Mouse (Mus musculus) heart, adult 8-10 months (tissue): Measurements from ENCODE around the gene Sox5. TPM values are rescaled to one million over a fixed set of nuclear protein-coding genes. Genes with fewer than 3 reads are reported as not detected.

Experiments
- DNase-seq: peaks from one replicate; pipeline ENCODE4 v3.0.0; 2022; ENCODE audit warnings: low spot score
- total RNA-seq, 4 experiments: library from RNA; stranded (reverse); gene quantifications; 2 replicates each; pipeline ENCODE4 v1.2.4; 2022

Sox5 gene
- total RNA-seq, 4 experiments from 2014 or later = 1.1 to 3.1 (median 2.2) TPM

DNA sequence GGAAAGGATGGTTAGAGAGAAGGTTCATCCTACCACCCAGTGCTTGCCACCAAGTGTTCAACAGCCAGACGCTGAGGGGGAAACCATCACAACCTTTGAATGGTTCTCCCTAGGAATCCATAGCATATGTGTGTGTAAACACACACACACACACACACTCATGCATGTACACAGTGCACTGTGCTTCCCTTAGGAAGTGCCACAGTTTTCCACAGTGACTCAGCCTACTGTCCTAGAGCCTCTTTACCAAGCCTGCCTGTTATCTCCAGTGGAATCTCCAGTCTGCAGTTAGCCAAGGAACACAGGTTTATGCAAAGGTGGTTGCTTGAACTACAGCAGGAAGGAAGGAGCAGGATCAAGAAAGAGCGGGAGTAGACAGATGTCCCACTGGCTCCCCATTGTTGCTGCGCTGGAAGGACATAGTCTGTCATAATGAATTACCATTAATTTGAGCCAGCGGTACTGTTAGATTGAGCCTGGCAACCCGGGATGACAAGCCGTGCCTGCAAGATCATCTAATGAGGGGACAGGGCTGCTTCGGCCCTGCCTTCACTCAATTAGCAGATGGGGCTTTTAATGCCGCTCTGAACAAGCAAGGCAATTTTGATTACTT, 335.9 kb downstream of the Sox5 start:
- DNase-seq = no peak

DNA sequence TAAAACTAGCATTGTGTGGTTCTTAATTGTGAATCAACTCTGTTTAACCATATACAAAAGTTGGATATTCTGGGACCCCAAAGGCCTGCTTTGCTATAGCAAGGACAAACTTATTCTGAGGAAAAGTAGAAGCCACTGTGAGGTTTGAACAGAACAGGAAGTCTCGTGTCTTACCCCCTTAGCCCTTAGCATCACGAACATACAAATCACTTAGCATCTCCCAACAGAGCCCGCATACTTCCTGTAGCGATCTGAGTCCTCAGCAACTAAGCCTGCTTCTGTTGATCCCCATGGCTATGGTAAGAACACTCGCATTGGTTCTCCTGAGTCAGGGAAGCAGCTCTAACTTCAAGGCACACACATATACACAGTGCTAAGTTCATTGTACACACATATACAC, 337.4 kb downstream of the Sox5 start:
- DNase-seq = no peak

DNA sequence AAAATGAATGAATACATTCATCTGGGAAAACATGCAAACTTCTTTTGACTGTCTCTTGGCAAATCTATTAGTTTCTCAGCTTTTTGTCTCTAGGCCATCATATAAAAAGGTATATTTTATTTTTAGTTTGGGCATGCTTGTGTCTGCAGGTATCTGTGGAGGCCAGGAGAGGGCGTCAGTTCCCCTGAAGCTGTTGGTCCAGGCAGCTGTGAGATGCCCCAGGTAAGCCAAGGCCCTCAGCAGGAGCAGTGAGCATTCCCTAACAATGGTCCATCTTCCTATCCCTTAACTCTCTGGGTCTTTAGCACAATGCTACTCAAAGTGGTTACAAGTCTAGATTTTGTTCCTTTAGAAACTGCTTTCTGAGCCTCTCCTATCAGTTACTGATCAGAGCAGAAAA, 338.1 kb downstream of the Sox5 start:
- no peak for DNase-seq

DNA sequence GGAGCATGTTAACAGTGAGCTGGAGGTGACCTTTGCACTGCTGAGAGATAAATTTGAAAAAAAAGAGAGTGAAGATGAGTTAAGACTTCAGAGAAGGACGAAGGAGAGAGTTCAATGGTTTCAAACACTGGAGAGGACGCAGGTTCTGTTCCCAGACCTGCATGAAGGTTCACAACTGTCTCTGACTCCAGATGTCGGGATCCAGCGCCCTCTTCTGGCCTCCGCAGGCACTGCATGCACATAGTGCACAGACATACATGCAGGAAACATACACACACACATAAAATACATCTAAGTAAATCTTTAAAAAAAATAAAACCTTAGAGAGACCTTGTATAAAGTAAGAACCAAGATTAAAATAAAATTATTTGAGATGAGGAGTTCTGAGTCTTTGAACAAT, 352.5 kb downstream of the Sox5 start:
- no peak for DNase-seq

DNA sequence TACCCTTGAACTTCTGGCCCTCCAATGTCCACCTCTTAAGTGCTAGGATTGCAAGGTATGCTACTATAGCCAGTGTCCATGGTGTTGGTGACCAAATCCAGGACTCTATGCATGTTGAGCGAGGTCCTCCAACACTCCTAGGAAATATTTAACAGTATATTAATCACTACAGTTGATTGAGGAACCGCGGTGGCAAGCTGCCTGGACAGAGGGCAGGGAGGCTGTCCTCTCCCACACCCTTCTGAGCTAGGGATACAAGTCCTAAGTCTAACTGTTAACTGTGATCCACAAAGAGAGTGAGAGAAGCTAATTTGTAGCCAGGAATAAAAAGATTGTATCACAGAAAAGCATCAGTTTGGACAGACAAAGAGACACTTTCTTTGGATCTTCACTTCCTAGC, 373.7 kb downstream of the Sox5 start:
- no peak for DNase-seq

DNA sequence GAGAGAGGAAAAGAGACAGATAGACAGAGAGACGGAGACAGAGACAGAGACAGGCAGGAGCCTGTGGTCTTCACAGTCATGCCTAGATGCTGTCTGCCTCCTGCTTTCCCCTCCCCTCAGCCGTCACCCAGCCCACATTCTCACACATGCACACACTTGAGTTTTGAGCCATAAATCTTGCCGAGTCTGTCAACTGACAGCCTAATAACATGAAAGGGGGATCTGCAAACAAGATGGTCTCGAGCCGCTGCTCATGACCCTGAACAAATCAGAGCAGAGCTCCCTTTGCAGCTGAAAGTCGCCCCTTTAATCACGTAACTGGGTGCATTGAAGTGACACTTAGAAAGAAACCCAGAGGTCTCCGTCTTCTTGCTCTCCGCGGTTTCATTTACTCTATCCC, 383.7 kb downstream of the Sox5 start:
- no peak for DNase-seq

DNA sequence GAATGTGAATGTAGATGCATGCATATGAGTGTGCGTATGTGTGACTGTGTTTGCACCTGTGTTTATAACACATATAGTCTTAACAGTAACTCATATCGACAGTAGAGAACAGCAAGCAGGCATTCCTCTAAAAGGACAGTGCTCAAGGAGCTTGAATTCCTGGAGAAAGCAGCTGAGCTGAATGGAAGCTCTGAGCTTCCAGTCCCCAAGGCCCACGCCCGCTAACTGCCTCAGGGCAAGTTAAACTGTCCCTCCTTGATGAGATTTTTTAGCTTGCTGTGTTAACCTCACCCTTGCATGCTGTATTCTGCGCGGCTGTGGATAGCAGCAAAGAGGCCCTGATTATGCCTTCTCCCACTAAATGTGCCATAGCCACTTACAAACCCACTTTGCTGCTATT, 388.6 kb downstream of the Sox5 start:
- no peak for DNase-seq

DNA sequence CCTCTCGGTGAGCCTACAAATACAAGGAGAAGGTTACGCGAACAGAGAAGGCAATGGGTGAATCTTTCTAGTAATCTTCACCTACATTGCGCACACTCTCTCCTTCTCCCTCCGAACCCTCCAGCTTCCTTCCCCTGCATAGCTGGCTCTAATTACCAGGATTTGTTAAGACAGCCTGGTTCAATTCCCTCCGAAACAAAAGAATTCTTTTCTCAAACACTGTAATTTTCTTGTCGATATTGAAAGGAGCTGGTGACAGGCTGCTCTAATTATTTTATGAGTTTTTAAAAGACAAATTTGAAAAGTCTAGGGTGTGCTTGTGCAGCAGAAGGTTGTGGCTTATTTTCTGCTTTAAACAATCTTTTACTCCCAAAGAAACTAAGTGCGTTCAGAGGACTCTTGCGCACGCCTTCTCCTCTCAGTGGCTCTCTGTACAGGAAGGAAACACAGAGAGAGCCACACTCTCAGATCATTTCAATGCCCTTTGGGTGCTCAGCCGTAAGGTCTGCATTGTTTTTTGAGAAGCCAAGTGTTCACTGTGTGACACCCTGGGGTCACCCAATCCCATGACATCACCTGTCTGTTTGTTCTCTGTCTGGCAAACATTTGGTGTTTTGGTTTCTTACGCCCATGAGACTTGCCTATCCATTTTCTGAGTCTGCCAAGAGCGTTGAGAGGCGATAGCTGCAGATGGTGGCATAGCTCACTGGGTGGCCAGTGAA, 392.3 kb downstream of the Sox5 start:
- no peak for DNase-seq

DNA sequence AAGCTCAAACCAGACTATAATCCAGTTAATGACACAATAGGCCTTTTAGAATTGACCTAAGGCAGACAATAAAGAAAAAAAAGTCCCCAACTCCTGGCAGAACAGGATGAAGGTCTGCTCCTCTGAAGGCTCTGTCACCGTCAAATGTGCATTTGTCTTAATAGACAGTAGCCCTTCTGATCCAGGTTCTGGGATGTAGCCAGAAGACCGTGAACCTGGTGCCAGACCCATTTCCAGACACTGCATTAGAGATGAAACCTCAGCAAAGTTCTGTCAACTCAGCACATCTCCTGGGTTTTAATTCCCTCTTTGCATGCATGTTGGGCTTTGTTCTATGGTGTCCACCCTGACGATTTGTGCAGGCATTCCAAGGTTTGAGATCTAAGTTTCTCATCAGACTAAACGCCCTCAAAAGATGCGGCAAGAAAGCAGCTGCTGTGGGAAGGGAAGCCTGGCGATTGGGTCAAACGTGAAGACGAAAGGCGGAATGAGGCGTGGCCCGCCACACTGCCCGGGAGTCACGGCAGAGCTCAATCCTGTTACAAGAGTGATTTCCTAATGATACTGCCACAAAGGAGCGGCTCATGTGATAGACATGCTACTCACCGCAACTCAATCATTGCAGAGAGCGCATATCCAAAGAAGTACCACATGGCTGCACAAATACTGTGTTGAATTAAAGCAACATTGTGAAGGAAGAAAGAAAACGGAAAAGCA, 394.1 kb downstream of the Sox5 start:
- no peak for DNase-seq

DNA sequence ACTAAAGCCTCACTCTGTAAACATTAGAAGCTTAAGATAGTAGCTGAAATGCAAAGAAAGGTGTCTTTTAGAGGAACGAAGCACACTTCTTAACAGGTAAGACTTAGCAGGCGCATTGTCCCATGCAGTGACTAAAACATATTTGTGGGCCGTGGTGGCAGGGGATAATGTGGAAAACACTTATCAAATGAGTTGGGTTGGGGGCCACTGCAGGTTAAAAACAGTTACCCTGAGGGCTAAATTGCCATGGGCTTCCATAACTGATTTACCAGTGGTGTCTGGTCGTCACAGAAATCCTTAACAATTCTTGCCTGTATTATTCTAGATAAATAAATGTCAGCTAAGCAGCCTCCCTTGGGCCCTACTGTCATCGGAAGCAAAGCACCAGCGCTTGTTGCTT, 401.1 kb downstream of the Sox5 start:
- DNase-seq = no peak

DNA sequence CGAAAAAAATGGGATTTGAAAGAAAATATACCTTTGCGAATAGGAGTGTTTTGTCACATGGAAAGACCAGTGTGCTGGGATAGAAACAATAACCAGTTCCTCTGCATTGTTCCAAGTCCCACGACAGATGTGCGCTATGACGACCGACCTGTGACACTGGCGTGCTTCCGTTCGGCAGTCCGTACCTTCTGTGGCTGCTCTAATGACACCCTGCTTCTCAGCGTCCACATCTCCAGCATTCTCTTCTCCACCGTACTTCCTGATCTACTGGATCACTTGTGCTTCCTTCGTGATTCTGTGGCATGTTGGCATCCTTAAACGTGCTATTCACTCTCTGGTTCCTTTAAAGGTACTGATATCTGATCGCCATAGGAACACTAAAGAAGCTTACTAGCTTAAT, 401.6 kb downstream of the Sox5 start:
- no peak for DNase-seq

DNA sequence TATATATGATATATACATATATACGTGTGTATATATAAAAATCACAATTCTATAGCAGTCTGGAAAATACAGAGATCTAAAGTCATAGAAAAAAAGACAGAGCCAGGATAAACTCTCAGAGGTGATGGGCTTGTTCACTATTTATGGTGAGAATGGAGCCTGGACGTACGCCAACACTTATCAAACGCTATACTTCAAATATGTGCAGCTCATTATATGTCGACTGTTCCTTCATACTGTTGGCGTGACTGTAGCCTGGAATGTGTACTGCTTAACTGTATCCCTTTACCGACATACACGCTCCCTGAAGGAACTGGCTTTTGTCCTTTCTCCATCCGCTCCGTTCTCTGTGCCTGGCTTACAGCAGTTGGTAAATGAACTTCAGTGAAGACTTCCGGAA, 407.0 kb downstream of the Sox5 start:
- no peak for DNase-seq

DNA sequence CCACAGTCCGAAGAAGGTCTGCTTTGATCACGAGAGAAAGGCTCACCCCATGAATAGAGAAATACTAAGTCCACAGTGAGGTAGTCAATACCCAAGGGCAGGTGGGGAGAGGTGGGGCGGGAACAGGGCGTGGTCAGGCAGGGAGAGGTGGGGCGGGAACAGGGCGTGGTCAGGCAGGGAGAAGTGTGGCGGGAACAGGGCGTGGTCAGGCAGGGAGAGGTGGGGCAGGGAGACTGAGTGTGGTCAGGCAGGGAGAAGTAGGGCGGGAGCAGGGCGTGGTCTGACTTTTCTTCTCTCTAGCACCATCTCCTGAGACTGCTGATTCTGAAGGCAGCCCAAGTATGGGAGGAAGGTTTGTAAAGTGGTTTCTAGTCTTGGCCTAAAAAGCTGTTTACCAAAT, 411.1 kb downstream of the Sox5 start:
- no peak for DNase-seq

DNA sequence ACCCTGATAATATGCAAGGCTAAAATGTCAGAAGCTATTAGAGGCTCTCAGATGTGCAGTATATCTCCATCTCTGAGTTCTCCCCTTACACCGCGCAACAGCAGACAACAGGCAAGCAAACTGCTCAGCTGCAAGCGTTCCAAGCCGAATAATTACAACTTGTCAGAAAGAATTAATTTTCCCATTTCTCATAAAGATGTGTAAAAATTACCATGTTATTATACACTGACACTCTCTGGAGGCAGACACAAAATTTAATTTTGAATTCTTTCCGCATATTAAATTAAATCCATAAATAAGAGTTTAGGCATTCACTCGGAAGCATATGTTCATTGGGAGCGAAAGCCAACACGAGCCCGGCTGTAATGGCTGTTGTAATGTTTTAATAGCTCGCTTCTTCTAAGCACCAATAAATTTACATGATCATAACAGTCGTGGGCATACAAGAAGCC, 414.1 kb downstream of the Sox5 start:
- DNase-seq = no peak

DNA sequence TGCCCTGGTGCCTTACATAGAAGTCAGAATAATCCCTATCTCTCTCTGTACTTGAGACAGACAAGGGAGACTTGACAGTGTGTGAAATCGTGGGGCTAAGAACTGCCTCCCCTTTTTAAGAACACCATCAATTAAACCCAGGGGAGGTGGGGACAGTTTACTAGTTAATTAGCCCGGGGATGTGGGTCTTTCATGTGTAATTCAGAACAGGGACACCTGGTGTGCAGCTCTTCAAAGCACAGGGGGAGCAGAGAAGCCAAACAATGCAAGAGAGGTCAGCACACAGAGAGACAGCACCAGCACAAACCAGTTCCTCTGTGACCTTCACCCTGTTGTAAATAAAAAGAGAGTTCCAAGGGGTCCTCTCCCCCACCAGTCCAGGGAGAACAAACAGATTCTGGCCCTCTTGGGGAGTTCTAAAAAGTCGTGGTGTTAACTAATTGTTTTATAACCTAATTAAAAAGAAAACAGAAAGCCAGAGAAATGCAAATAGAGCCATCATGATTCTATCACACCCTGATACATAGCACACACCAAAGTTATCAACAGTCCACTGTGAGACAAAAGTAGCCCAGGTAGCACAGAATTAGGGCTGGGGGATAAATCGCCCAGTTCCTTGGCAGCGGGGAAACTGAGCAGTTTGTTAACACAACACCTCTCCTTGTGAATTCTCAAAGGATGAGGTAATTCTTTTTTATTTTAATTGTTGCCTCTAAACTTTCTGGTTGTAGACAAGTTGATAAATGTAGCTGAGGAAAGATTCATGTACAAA, 420.3 kb downstream of the Sox5 start:
- DNase-seq = no peak

DNA sequence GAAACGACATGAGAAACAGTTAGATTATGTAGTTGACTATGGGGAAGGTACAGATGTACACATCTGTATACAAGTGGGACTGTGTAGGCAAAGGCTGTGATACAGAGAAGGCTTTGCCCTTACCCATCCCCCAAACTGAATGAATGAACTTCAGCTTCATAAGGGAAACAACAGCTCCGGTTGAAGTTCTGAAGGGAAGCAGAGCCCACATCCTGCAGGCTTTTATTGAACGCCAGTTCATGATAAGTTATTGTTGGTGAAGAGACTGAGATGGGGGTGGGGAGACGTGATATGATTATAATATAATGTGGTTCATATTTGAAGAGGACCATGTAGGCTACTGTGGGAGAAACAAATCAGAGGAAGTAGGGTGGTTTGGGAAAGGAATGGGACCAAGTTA, 424.7 kb downstream of the Sox5 start:
- no peak for DNase-seq

DNA sequence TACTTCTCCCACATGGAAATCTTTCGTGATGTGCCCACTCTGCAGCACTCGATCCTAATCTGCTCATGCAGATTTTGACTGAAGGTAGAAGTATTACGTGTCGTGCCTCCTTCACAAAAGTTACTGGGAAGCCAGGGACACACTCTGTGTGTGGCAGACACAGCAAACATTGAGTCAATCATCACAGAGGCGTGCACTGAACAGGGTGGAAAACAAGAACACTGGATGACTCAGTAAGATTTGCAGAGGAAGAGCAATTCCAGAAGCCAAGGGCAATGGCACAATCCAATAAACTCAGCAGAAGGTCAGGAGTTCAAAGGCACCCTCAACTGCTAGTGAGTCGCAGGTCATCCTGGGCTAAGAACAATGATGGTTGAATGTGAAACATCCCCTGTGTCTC, 430.7 kb downstream of the Sox5 start:
- DNase-seq = no peak

DNA sequence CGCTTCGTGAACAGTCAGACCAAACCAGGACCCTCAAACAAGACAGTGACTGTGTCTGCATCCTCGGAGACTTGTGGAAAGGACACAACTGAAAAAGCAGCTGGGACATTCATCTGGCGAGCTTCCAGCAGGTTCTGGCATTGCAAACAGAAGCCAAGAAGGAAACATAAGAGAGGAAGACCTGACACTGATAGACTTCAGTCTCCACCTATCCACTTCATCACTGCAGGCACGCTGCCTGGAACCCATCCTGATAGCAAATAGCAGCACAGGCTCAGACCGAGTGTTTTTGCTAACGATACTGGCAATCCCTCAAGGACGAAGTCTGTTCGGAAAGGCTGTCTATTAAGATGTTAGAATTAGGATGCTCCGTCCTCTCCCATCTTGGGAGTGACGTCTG, 438.4 kb downstream of the Sox5 start:
- no peak for DNase-seq

DNA sequence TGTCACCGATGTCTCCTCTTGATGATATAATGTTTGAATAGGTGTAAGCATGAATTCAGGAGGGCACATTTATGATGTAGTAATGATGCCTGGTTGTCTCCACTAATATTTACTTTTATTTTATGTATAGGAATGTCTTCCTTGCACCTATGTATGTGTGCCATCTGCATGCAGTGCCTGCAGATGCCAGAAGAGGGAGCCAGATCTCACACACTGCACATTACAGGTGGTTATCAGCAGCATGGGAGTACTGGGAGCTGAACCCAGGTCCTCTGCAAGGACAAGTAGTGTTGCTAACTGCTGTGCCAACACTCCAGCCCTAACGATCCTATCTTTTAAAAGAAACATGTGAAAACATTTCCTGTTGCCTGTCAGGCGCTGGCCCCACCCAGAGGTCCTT, 442.2 kb downstream of the Sox5 start:
- no peak for DNase-seq

DNA sequence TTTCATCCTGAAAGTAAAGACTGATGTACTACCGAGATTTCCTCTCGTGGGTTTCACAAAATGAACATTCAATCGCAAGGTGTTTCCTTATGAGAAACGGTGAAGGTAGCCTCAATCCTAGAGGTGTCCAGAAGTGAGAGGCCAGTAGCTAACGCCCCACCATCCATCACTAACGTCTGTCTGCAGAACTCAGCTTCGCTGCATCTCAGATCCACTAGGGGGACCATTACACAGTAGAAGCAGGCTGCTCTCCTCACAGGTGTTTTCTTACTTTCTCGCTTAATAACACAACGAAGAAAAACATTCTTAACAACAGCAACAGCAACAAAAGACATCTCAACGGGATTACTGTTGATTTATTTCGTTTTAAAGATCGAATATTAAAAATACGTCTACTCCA, 442.8 kb downstream of the Sox5 start:
- DNase-seq = no peak

DNA sequence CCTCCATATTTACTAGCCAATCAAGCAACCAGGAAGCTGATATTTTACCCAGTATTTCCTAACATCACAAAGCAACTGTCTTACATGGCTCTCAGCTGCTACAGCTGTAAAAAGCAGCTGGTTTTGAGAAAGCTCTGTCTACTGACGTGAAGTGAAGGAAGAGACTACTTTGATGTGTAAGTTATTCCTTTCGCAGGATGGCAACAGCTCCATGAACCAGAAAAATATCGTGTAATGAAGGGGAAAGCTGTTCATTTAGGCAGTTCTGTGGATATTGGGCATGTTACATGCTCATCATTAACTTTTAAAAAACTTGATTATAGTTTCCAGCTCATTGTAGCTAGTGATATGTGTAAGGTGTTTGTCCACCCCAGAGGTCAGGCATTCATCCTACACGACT, 443.6 kb downstream of the Sox5 start:
- no peak for DNase-seq

DNA sequence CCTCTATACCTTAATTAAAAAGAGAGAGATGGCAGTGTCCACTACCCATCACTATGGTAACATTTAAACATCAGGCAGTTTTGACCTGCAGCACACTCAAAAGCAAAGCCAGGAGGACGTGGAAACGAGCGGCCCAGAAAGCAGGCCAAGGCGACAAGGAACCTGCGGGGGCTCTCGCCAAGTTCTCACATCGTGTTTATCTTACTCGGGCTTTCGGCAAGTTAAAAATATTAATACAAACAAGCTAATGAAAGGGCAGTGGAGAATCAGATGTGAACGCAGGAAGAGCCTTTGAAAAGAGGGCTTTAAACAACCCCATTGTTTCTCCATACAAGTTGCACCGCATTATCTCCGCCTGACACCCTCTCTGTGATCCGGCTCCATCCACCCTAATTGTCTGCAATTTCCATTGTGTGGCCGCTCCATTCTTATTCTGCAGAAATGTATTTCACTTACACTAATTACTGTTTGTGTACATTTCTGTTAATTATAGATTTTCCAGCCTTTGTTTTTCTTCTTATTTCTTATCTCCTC, 444.3 kb downstream of the Sox5 start:
- DNase-seq = no peak
